Mouse (Mus musculus) B cell, adult 2 months (primary cell): ENCODE measurements around the gene Lyzl4.

Experiments used
- DNase-seq, 2 experiments: peaks; one replicate each; pipeline ENCODE4 v3.0.0; 2022

Lyzl4 gene

DNA sequence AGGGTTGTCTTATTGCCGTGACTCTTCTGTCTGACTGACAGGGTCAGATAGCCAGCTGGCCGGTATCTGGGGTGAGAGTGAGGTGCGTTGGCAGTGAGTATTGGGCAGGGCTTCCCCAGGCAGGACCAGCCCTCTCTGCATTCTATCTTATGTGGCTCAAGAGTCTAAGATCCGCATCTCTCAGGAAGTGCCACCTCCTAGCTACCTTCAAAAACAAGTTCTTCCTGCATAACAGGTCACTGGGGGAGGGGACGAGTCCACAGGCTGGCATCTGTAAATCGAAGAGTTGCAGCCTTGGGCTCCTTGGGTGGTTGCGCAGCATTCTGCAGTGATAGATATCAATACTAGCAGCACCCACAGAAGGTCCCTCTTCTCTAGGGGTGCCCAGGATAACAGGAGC is 5.1 kb upstream of the Lyzl4 start:
- no peak for DNase-seq

DNA sequence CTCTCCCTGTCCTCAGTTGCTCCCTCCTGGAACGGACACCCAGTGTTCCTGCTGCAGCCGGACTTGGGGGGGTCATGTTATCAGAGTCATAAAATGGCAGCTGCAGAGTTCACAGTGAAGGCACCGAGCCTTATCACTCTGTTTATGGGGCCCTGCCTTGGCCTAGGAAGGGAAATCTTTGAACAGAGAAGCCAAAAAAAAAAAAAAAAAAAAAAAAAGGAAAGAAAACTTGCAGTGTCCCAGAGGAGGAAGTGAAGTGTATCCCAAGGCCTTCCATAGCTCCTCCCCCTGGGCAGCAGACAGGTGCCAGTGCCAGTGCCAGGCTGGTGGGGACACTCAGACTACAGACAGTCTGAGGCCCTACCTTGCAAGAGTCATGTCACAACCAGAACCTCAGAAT is 3.0 kb upstream of the Lyzl4 start:
- no peak for DNase-seq

DNA sequence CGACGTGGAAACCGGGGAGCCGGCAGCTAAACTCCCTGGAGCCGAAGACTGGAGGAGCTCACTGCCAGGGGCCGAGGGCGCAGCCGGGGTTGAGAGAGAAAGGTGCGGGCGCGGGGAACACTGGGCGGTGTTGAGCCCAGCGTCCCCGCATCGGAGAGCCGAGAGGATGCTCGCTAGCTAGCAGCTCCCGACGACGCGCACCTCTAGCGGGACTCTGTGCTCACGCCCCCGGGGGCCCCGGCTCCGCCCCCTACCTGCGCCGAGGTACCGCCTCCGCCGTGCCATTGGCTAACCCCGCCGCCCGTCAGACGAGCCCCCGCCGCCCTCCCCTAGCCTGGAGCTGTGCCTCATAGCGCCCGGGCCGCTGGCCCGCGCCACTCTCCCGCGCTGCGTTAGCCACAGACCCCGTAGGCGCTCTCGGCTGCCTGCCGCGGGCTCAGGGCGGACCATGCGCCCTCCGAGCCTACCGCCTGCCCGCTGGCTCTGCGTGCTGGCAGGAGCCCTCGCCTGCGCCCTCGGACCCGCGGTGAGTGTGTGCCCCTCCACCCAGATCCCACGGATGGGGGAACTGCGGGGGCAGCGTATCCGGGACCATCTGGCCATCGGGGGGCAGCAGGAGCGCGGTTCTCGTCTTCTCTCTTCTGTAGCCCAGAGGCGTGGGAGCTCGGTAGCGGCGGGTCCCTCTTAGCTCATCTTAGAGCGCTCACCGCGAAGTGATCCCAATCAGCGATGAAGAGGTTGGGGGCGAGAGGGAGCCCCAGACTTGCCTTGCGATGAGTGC is 695 bp upstream of the Lyzl4 start, which contains the start of gene Vipr1:
Gene Vipr1, plus strand, starts transcription at position 316 of the 781 bp plus-strand sequence.
- peak; percentile 74 to 80 for DNase-seq

DNA sequence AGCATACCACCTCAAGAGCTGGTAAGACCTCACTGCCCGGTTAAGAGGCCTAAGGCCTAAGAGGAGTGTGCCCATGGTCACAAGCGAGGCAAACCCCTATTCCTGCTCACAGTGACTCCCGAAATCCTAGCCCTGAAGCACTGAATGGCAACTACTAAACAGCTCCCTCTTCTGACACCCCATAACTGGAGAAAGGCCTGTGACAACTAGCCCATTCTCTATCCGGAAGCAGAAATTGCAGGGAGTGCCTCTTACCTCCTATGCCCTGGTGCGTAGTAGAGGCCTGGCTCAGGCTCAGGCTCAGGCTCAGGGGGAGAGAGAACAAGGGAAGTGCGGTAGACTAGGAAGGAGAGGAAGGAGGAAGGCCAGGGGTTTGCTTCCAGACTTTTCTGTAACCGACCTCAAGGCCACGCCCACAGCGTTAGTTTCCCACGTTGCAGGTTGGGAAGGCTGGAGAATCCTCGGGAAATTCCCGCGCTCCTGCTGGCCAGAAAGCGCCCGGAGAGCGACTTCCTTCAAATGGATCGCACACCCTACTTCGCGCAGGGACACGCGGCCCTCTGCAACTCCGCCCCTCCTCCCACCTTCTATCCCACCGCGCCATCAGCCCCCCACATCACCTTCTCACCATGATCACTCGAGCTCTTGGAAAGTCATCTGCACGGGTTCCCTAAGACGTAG is 521 bp downstream of the Lyzl4 start:
- DNase-seq = no peak

DNA sequence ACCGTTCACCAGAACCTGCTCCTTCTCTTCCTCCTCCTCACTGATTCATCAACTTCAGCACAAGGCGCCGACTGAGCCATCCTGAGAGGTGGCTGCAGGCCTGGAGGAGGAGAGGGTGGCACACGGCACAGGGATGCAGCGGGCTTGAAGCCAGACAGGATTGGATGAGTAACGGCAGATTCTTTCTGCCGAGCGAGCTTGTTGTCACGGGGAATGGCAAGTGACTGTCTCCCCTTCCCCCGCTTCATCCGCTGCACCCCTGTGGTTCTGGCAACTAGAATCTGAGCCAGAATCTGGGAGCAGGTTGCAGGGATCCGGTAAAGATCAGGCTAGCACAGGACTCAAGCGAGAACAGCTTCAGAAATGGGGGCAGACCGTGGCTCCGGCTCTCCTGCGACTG is 2.1 kb downstream of the Lyzl4 start:
- DNase-seq = no peak

DNA sequence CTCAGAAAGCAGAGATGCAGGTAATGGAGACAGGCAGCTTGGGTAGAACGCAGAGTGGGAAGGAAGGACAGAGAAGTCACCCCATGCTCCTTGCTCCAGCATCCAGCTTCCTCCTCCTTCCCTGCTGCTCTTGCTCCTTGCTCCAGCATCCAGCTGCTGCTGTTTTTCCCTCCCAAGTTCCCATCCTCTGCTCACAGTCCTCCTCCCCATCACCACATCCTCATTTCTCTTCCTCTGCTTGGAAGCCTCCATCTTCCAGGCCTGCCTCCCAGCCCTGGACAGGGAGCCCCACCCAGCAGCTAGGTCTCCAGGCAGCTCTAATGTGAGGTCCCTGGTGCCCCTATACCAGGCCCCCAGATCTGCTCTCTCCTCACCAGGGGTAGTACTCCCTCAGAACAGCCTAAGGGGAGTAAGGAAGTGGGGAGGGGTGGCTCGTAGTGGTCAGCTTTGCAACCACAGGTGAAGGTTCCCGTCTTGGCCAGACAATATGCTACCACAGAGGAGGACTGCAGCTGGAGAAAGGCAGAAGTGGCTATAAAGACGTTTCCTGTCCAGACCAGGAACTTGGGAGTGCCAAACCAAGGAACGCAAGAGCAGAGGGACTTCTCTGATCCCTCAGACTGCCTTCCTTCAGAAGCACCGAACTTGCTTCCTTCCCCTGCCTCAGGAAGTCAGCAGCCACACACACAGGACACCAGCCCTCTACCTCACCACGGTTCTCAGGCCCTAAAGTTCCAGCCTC is 5.9 kb downstream of the Lyzl4 start:
- no peak for DNase-seq

DNA sequence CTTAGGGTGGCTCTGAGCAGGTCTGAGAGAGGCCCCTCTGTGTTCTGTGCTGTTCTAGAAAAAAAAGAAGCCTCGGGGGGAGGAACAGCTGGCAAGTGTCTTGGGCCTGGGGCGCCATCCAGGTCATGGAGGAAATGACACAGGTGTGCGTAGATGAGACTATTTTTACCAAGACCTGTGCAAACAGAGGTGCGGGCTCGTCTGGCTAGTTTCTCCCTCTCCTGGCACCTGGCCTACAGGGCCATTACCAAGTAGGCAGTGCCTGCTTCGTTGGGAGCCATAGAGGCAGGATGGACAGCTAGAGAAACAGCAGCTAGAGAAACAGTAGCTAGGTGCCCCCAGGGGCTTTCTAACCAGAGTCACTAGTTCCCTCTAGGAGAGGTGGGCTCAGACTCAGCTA is 8.6 kb downstream of the Lyzl4 start:
- DNase-seq = no peak

DNA sequence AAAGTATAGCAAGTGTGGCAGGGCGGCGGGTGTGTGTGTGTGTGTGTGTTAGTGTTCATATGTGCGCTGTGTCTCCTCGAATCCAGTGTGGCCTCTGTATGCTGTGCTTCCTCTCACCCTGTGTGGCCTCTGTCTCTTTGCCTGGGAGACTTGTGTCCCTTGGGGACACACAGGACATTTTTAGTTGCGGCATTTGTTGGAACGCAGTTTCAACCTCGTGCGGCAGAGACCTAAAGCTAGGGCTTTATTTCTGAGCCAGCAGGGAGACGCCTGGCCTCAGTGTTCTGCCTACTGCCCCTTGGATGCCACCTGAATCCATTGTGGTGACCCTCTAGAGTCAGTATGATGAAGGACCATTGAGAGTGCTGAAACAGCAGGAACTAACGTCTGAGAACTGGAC is 9.0 kb downstream of the Lyzl4 start:
- DNase-seq = no peak

DNA sequence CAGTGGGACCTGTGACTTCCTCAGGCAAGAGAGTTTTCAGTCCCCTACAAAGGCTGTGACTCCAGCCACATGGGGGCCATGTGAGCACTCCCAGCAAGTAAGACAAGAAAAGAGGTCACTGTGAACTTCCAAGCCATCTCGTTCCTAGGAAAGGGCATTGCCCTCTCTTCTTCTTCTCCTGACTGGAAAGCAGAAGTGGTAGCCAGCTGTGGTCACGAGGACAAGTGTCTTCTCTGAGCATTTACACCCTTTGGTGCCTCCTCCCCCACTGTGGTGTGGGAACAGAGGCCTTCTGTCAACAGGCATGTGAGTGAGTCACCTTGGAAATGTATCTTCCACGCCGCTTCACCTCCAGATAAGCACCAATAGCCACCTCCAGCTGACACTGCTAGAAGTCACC is 9.9 kb downstream of the Lyzl4 start:
- no peak for DNase-seq

DNA sequence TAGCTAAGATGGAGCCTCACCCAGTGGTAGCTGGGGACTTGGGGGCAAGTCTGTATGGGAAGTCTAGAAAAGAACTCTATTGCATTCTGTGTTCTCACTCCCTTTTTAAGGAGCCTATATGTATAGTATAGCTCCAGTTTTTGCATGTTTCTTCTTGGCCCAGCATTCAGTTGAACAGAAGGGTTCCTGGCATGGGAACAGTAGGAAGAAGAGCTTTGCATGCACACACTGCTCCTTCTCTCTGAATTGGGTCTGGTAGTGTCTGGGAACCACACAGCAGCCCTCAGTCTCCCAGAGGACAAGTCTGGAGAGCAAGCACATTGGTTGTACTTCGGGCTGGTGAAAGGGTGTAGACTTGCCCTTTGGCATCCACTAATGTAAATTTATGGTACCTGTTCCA is 11.3 kb downstream of the Lyzl4 start:
- no peak for DNase-seq

DNA sequence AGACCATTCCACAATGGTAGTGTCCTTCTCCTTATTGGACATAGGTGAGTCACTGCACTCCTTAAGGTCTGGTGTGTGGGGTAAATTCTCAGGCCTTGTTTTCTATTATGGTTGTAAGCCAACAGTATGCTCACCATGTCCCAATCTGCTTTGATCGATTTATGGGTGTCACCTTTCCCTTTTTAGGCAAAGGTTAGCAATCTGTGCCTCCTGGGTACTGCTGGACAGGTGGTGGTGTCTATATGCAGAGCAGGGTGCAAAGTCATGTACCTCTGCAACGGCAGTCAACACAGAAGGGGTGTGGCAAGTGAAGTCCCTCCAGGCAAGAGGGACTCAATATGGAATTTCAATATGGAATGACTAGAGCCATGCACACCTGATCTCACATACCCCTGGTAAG is 17.0 kb downstream of the Lyzl4 start:
- no peak for DNase-seq

DNA sequence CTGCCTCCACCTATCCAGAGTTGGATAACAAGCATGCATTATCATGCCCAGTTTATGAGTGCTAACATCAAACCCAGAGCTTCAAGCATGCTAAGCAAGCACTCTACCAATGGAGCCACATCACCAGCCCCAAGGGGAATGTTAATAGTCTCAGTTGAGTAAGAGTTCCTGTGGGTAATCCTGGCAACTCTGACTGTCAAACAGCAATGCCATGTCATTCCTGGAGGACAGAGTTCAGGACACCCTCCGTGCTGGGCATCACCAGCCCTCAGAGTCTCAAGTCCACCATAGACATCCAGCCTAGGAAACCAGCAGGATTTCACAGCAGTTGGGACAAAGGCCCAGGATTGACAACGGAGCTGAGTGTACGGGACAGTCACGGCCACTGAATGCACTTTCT is 18.7 kb downstream of the Lyzl4 start:
- no peak for DNase-seq

DNA sequence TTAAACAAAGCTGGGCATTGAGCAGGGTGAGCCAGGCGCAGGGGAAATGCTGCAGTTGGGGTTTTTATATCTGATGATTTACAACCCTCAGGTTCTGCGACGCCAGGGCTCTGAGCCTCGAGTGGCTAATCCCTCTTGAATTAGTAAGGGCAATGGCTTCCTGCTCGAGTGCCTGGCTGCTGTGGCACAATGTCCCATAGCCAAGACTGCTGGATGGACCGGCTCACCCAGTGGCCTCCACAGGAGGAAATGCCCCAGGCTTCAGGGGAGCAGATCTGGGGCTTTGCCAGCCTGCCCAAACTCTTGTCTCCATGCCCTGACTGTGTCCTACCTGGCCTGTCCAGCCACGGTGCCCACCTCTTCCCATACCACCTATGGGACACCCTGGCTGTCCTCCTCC is 22.5 kb downstream of the Lyzl4 start:
- no peak for DNase-seq

DNA sequence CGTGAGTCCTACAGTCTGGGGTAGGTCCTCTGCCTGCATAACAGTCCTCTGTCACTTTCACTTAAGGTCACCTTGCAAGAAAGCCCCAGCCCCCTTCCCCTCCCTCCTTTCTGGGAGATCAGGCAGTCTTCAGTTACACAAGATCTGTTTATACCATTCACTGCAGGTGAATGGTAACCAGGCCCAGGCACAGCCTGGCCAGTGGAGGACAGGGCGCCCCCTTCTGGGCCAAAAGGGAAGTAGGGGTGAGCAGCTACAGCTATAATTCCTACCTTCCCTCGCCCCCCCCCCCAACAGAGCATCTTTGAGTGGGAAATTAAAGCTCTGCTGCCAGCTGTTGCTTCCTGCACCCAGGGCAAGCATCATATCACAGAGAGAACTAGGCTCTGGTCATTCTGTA is 25.4 kb downstream of the Lyzl4 start:
- peak; percentile 59 to 65 for DNase-seq

DNA sequence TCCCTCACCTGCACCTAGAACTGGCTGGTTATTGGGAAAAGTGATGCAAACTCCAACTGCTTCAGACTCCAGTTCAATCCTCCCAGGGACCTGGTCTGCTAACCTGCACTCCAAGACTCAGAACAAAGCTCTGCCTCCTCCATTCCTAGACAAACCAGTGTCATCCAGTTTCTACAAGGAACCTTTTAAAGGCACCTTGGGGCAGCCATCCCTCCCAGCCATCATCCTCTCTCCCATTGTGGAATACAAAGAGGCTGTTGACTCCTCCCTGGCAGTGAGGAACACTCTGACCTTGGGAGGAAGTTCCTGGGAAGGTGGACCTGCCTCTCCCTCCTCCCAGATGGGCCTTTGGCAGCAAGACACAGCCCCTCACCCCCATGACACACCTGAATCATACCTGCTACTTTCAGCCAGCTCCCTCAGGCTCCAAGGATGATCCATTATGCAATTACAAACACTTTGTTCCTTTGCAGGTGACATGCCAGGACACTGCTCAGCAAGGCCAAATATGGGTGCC is 27.6 kb downstream of the Lyzl4 start:
- DNase-seq = no peak

DNA sequence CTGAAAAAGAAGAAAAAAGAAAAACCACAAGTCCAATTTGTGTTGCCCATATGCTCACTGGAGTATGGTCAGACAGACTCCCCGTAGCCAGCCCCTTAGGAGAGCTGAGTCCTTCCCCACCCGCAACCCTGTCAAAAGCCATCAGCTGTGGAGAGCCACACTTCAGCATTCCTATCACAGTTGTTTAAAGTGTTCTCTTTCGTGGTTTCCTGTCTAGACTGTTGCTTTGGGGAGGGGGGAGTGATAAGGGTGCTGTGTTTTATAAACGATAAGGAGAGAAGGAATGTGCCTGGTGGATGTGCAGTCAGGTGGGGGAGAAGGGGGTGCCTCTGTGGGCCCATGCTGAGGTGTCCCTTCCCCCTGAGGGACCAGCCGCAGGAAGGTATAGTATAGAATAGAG is 28.7 kb downstream of the Lyzl4 start:
- DNase-seq = no peak

DNA sequence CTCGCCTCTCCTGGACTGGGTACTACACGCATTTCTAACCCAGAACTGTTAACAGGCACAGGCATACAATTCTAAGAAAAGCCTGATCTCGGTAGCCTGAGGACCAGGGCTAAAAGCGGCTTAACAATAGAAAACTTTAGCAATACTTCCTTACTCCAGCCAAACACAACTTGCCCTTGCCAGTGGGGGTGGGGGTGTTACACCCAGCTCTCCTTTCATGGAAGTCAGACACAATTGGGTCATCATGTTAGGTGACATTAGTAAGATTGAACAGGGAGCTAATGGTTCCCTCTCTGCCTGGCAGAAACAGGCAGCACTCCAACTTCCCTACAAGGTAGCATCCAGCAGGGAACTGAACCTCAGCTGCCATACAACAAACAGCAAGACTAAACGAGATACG is 32.5 kb downstream of the Lyzl4 start:
- no peak for DNase-seq

DNA sequence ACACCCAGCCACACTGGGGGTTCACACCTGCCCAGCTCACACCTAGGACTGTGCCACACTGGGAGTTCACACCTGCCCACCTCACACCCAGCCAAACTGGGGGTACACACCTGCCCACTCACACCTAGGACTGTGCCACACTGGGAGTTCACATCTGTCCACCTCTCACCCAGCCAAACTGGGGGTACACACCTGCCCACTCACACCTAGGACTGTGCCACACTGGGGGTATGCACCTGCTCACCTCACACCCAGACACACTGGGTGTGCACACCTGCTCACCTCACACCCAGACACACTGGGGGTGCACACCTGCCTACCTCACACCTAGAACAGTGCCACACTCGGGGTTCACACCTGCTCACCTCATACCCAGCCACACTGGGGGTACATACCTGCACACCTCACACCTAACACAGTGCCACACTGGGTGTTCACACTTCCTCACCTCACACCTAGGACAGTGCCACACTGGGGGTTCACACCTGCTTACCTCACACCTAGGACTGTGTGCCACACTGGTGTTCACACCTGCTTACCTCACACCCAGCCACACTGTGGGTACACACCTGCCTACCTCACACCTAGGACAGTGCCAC is 35.3 kb downstream of the Lyzl4 start:
- no peak for DNase-seq

DNA sequence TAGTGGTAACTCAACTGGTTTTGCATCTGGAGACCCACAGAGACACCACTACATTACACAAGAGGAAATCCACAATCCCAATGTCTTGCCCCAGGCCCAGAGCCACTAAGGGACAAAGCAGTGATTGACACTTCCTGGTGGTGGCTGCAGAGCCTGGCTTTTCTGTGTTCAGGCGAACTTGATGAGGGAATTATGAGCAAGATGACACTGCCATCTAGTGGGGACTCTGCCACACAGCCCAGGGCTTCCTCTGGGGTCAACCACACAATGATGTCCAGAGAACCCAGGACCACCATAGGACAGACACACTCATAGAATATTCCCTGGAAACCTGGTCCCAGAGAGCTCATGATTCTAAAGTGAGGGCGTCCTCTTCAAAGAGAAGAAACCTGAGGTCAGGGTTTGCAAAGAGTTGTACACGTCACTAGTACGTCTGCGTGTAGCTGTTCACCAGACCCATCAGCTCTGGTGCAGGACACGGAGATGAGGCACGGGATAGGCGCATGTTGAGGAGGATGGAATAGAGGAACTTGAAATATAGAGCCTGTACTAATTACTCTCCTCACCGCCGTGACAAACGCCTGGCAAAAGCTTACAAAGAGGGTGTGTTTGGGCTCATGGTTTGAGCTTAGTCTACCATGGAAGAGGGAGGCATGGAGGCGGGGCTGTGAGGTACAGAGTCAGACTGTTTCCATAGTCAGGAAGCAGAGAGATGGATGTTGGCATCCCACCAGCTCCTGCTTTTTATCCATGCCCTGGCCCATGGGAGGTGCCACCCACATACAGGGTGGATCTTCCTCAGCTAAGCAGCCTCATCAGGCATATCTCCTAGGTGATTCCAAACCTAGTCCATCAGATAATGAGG is 36.2 kb downstream of the Lyzl4 start:
- peak; percentile 53 to 54 for DNase-seq

DNA sequence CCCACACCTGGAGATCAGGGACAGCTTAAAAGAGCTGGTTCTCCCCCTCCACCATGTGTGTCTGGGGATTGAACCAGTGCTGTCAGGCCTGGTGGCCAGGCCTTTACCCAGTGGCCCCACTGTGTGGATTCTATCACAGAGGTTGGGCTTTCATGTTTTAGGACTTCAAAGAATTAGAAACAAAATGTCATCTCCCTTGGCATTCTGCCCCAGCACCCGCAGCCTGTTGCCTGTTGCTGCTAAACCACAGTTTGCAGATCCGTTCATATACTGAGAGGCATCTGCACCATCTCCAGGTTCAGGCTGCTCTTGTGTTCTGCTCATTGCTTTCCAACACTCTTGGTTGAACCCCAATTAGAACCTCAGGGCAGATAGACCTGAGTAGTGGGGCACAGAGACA is 39.5 kb downstream of the Lyzl4 start:
- DNase-seq = no peak

DNA sequence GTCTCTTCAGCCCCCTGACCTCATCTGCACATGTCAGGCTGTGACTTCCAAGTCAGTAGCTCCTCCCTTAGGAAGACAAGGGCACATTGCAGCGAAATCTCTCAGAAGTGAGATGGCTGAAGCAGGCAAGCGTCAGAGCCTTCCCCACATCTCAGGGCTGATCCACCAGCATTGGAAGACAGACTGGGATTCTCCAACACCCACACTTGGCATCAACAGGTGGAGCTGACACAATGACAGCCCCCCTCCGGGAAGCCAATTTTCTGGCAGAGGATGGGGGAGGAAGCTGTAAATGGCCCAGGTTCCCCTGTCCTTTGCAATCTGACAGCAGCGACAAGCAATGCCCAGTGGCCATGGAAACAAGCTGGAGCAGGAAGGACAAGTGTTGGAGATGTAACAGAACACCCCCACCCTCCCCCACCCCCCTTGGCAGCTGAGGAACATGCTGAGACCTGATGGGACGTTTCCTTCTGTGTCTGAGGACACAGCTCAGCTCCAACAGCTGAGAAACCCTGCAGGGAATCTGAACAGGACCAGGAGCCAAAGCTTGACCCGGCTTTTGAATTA is 41.0 kb downstream of the Lyzl4 start:
- DNase-seq = no peak
